Mouse (Mus musculus) heart, adult 2 months (tissue): ENCODE results near the gene Oxa1l.

Source experiments
- CTCF ChIP-seq: fragments of 200-600 bp; IDR thresholded peaks from 2 replicates; pipeline ENCODE4 v1.8.1; 2022; ENCODE audit warnings: antibody characterized with exemption, mild to moderate bottlenecking, moderate library complexity
- POLR2A ChIP-seq: fragments of 200-500 bp; IDR thresholded peaks from 2 replicates; pipeline ENCODE4 v1.6.1; 2011; ENCODE audit warnings: mild to moderate bottlenecking, low read depth, low read length, control low read depth; ENCODE audit not compliant: insufficient read depth

- TF ChIP-seq CTCF: no peak
- TF ChIP-seq POLR2A: no peak
Measured at GRCm38 (mm10) chr14:54415241-54416020, 54.8 kb downstream of the Oxa1l start.
